Mouse (Mus musculus) cerebellum, postnatal 14 days (tissue): ENCODE measurements around the gene Gm6904.
"Not testable (repeated sequence)": the region's sequence is repeated elsewhere in the genome, so short reads cannot be mapped to it uniquely, and the experiment has no call there.

Experiments
- DNase-seq, 2 experiments: peaks; one replicate each; pipeline ENCODE4 v3.0.0; 2021; ENCODE audit warnings: mixed read lengths in 2 of 2

Gene Gm6904

DNA sequence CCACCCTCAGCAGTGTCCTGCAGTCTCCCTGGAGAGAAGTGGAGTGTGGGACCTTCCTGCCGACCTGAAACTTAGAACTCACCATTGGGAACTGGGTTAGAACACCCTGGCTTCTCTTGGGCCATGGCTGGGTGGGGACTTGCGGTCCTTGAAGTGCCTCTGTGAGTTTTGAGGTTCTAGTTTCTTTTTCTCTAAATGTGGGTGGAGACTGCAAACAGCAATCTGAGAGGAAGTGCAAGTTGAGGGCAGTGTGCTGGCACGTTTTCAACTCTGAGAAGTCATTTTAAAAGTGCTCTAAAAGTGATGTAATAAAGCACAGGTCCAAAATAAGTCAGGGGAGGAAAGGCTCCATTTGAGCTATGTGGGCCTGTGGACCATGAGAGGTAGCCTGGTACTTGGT is at the start of gene Gm6904:
Gene Gm6904, minus strand, starts transcription at position 161 of the 400 bp plus-strand sequence.
- no peak for DNase-seq

DNA sequence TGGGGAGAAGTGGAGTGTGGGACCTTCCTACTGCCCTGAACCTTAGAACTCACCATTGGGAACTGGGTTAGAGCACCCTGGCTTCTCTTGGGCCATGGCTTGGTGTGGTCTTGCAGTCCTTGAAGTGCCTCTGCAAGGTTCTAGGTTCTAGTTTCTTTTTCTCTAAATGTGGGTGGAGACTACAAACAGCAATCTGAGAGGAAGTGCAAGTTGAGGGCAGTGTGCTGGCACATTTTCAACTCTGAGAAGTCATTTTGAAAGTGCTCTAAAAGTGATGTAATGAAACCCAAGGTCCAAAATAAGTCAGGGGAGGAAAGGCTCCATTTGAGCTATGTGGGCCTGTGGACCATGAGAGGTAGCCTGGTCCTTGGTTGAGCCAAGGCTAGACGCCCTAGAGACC is 37.4 kb upstream of the Gm6904 start, which contains the start of gene Phf11a:
Gene Phf11a, minus strand, starts transcription at position 132 of the 400 bp plus-strand sequence.
- DNase-seq: not testable (repeated sequence)

DNA sequence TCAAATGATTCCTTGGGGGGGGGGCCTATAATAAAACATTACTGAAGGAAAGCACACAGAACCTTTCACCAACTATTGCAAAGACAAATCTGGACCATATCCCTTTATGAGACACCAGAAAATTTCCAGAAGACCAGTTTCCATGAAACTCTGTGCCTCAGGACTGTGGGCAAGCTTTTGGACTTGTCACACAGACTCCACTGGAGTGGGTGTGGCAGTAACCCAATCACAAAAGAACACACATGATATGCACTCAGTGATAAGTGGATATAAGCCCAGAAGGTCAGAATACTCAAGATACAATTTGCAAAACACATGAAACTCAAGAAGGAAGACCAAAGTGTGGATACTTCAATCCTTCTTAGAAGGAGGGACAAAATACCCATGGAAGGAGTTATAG is 31.8 kb upstream of the Gm6904 start:
- not testable (repeated sequence) for DNase-seq

- DNase-seq: not testable (repeated sequence)
Observed at GRCm38 (mm10) chr14:59274961-59275360, 14.9 kb upstream of the Gm6904 start.

DNA sequence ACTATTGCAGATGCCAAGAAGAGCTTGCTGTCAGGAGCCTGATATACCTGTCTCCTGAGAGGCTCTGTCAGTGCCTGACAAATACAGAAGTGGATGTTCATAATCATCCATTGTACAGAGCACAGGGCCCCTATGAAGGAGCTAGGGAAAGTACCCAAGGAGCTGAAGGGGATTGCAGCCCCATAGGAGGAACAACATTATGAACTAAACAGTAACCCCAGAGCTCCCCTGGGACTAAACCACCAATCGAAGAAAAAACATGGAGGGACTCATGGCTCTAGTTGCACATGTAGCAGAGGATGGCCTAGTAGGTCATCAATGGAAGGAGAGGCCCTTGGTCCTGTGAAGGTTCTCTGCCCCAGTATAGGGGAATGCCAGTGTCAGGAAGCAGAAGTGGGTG is 4.2 kb downstream of the Gm6904 start:
- DNase-seq: not testable (repeated sequence)

DNA sequence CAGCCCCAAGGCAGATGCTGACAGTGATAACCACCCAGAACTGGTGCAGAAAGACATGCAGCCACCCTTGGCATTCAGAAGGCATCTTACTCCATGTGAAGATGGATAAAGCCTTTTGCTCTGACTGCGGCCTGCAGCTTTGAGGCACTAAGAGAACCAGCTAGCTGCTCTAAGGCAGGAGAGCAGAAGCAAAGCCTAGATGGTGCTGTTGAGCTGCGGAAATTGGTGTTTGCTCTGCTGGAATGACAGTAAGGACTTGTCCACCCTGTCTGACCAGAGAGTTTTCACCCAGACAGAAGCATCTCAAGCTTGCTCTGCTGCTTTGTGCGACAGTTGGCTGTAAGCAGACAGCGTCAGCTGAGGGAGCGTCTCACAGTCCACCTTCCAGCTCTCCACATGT is 9.7 kb downstream of the Gm6904 start:
- peak; percentile 11 for DNase-seq

DNA sequence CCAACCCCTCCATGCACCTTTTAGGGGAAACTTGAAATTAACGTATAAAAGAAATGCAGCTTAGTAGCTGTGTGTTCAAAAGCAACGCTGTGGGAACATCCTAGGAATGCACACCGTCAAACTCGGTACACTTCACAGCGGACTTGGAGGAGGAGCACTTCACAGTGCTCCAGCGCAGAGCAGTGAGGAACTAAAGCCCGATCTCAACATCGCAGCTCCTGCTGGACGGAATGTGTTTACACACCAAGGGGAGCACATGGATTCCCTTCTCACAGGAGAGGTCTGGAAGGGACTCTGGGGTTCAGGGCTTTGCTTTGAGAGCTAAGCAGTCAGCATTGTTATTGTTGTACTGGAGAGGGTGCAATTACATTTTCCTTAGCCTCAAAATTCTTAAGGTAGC is 26.4 kb downstream of the Gm6904 start:
- no peak for DNase-seq

- DNase-seq: no peak
Observed at GRCm38 (mm10) chr14:59232003-59232402, 28.0 kb downstream of the Gm6904 start.

- DNase-seq: no peak
Observed at GRCm38 (mm10) chr14:59230331-59230966, 29.6 kb downstream of the Gm6904 start.

- DNase-seq: peak in 1 of 2 experiments; percentile 21
Observed at GRCm38 (mm10) chr14:59229822-59230221, 30.2 kb downstream of the Gm6904 start.

DNA sequence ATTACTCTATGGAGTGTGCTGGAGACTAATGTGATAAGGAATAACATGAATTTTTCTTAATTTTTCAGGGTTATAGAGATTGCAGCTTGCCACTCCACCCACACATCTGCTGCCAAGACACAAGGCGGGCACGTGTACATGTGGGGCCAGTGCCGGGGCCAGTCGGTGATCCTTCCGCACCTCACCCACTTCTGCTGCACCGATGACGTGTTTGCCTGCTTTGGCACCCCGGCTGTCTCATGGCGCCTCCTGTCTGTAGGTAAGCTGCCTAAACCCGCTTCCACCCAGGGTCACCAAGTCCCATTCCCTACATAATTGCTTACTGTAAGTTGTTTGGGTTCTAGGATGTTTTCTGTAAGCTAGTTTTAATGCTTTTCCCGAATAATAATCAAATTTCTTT is 33.8 kb downstream of the Gm6904 start:
- DNase-seq: no peak

DNA sequence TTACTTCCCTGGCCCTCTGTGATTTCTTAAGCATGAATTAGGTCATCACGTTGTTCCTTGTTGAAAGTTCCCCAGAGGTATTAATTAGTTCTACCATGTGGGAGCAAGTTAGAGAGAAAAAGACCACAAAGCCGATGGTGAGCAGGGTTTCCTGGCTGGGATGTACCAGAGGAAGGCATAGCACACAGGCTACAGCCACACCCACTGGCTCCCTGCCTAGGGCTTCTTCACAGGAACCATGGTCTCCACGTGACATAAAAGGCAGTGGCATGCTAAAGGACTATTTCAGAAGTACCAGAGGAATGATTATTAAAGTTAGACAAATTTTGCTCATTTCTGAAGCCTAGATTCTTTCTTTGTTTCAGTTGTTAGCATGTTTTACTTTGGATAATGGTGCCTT is 40.8 kb downstream of the Gm6904 start:
- DNase-seq: no peak

GRCm38 (mm10) chr14:59209816-59210215 is 50.2 kb downstream of the Gm6904 start:
- DNase-seq: peak; percentile 51 to 70

DNA sequence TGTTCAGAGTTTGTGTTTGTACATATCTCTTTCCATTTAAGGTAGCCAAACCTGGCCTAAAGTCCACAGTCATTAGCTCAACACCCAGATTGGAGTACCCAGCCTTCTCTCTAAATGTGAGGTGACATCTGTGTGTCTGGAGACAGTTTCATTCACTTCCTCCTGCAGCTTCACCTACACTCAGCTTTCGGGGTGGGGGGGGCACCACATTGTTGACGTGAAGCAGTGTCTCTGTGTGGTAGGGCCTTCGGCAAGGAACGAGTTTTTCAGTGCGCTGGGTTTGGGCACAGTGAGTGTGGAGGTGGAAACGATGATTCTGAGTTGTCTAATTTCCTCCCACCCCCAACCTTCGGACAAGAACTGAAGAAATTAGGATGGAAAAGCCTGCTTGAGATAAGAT is 51.0 kb downstream of the Gm6904 start:
- no peak for DNase-seq

- no peak for DNase-seq
Observed at GRCm38 (mm10) chr14:59205976-59206583, 53.9 kb downstream of the Gm6904 start.

DNA sequence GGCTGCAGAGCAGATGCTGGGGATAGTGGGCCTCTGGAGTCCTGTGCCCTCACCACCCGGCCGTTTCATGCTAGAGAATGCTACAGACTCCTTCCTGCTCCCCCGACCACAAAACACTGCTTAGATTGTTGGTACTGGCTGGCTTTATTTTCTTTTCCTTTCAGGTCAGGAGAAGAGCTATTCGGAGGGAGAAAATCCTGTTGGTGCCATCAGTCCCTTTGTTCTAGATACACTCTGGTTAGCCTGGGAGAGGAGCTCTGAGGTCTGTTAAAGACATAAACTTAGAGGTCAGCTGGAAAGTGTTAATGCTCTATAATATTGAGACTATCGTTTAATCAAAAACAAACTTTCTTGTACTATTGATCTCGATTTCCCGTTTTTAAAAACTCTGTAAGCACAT is 54.6 kb downstream of the Gm6904 start:
- no peak for DNase-seq

GRCm38 (mm10) chr14:59201604-59202215 is 58.3 kb downstream of the Gm6904 start:
- DNase-seq: no peak

- DNase-seq: peak; percentile 91 to 95
Observed at GRCm38 (mm10) chr14:59200711-59201603, 59.1 kb downstream of the Gm6904 start, which contains the start of gene Rcbtb1. TSS of gene Rcbtb1 (plus strand) at chr14:59201209.
